Mouse (Mus musculus): ENCODE measurements around the gene Fabp6.

- TF ChIP-seq CTCF (IDR thresholded peaks at IDR 0.05; ENCODE audit: low read depth, low read length), result no peak
- TF ChIP-seq GATA1 (IDR thresholded peaks at IDR 0.05; ENCODE audit: borderline replicate concordance, low read length), result no peak
Observed at GRCm38 (mm10) chr11:43617924-43618323, 16.6 kb upstream of the Fabp6 start.

All from G1E (cell line).